Mouse (Mus musculus) CH12.LX (cell line): ENCODE measurements around the gene Gm1123. TPM values are rescaled to one million over a fixed set of nuclear protein-coding genes. Genes with fewer than 3 reads are reported as not detected.

ENCODE experiments used
- DNase-seq: peaks from one replicate; pipeline ENCODE4 v3.0.0-alpha.2; 2013; ENCODE audit errors: extremely low read depth
- H3K27ac ChIP-seq: 2 replicates; pipeline ENCODE4 v1.5.1; 2012; ENCODE audit warnings: low read depth, mild to moderate bottlenecking, control low read depth, moderate library complexity; ENCODE audit not compliant: insufficient read depth
- H3K27me3 ChIP-seq: replicated peaks from 2 replicates; pipeline ENCODE3; 2012; ENCODE audit warnings: inconsistent platforms
- H3K36me3 ChIP-seq, 2 experiments: replicated peaks in 1 of 2; 2 replicates each; pipeline versions ENCODE3 to v1.6.1; 2012; ENCODE audit warnings: inconsistent platforms in 1 of 2, low read length in 1 of 2, mild to moderate bottlenecking in 1 of 2, mixed read lengths in 1 of 2, moderate library complexity in 1 of 2; ENCODE audit not compliant: control insufficient read depth in 1 of 2, insufficient read depth in 1 of 2
- H3K4me1 ChIP-seq, 2 experiments: 2 replicates each; pipeline ENCODE4 v1.6.1; 2012; ENCODE audit warnings: inconsistent platforms in 1 of 2, moderate library complexity in 1 of 2; ENCODE audit not compliant: insufficient read depth in 2 of 2, control insufficient read depth in 1 of 2
- H3K4me2 ChIP-seq: 2 replicates; pipeline ENCODE4 v1.6.1; 2012; ENCODE audit warnings: low read depth, mild to moderate bottlenecking, control low read depth; ENCODE audit not compliant: poor library complexity, insufficient read depth, severe bottlenecking
- H3K4me3 ChIP-seq, 3 experiments: fragments of 150-350 bp in 1 of 3; sonication (generic) in 1 of 3; replicated peaks in 1 of 3; 2 replicates each; pipeline versions ENCODE3 to v1.5.1; 2011 to 2012; ENCODE audit warnings: low read depth in 2 of 3, low read length in 2 of 3, mild to moderate bottlenecking in 2 of 3, moderate library complexity in 2 of 3, control low read depth in 1 of 3, improper control_type of control experiment in 1 of 3, inconsistent platforms in 1 of 3, mixed read lengths in 1 of 3; ENCODE audit not compliant: poor library complexity in 1 of 3
- H3K79me2 ChIP-seq: replicated peaks from 2 replicates; pipeline ENCODE4 v1.6.1; 2012; ENCODE audit warnings: mild to moderate bottlenecking, moderate library complexity; ENCODE audit not compliant: control insufficient read depth, poor library complexity, insufficient read depth, severe bottlenecking; ENCODE audit errors: extremely low read depth
- H3K9ac ChIP-seq: 2 replicates; pipeline ENCODE4 v1.6.1; 2012; ENCODE audit warnings: low read depth, mild to moderate bottlenecking, control low read depth, moderate library complexity; ENCODE audit not compliant: insufficient read depth
- H3K9me3 ChIP-seq: replicated peaks from 2 replicates; pipeline ENCODE3; 2012; ENCODE audit warnings: low read length, inconsistent platforms, mixed read lengths
- CTCF ChIP-seq, 2 experiments: IDR thresholded peaks in 1 of 2; conservative IDR thresholded peaks in 1 of 2; 2 replicates each; pipeline ENCODE4 v1.5.1; 2011 to 2012; ENCODE audit warnings: low read depth in 2 of 2, low read length in 2 of 2, improper control_type of control experiment in 1 of 2, inconsistent platforms in 1 of 2, mild to moderate bottlenecking in 1 of 2, moderate library complexity in 1 of 2
- ETS1 ChIP-seq: conservative IDR thresholded peaks from 2 replicates; pipeline ENCODE4 v1.6.1; 2012; ENCODE audit warnings: low read depth, mild to moderate bottlenecking, inconsistent platforms, low read length, improper control_type of control experiment, moderate library complexity
- GABPA ChIP-seq: IDR thresholded peaks from 2 replicates; pipeline ENCODE4 v1.6.1; 2012; ENCODE audit warnings: low read depth, low read length, improper control_type of control experiment, inconsistent platforms; ENCODE audit not compliant: insufficient replicate concordance
- JUN ChIP-seq: IDR thresholded peaks from 2 replicates; pipeline ENCODE4 v1.6.1; 2011; ENCODE audit warnings: low read depth, mild to moderate bottlenecking, low read length, improper control_type of control experiment, moderate library complexity; ENCODE audit not compliant: insufficient read depth
- MAFK ChIP-seq: IDR thresholded peaks from 2 replicates; pipeline ENCODE4 v1.6.1; 2011; ENCODE audit warnings: low read length, improper control_type of control experiment; ENCODE audit not compliant: insufficient replicate concordance
- MAX ChIP-seq: IDR thresholded peaks from 2 replicates; pipeline ENCODE4 v1.6.1; 2011; ENCODE audit warnings: low read length, improper control_type of control experiment
- MEF2A ChIP-seq: IDR thresholded peaks from 2 replicates; pipeline ENCODE4 v1.6.1; 2014; ENCODE audit warnings: low read depth, mild to moderate bottlenecking, inconsistent platforms, low read length, improper control_type of control experiment, borderline replicate concordance
- MXI1 ChIP-seq: IDR thresholded peaks from 2 replicates; pipeline ENCODE4 v1.6.1; 2011; ENCODE audit warnings: mild to moderate bottlenecking, low read depth, low read length, improper control_type of control experiment
- MYC ChIP-seq: IDR thresholded peaks from 2 replicates; pipeline ENCODE4 v1.6.1; 2011; ENCODE audit warnings: low read depth, mild to moderate bottlenecking, improper control_type of control experiment, low read length
- NRF1 ChIP-seq: IDR thresholded peaks from 2 replicates; pipeline ENCODE4 v1.6.1; 2014; ENCODE audit warnings: low read depth, mild to moderate bottlenecking, inconsistent platforms, low read length, improper control_type of control experiment, moderate library complexity
- PAX5 ChIP-seq: IDR thresholded peaks from 2 replicates; pipeline ENCODE4 v1.6.1; 2012; ENCODE audit warnings: low read length, inconsistent platforms, mixed read lengths
- POLR2AphosphoS2 ChIP-seq: IDR thresholded peaks from 2 replicates; pipeline ENCODE4 v1.6.1; 2011; ENCODE audit warnings: low read depth, low read length, improper control_type of control experiment
- RCOR1 ChIP-seq: conservative IDR thresholded peaks from 2 replicates; pipeline ENCODE4 v1.6.1; 2012; ENCODE audit warnings: low read depth, mild to moderate bottlenecking, inconsistent platforms, low read length, improper control_type of control experiment
- SIN3A ChIP-seq: IDR thresholded peaks from 2 replicates; pipeline ENCODE4 v1.6.1; 2012; ENCODE audit warnings: low read length, improper control_type of control experiment, inconsistent platforms
- TBP ChIP-seq: conservative IDR thresholded peaks from 2 replicates; pipeline ENCODE4 v1.6.1; 2011; ENCODE audit warnings: low read depth, low read length, improper control_type of control experiment
- UBTF ChIP-seq: IDR thresholded peaks from 2 replicates; pipeline ENCODE4 v1.6.1; 2012; ENCODE audit warnings: low read depth, mild to moderate bottlenecking, inconsistent platforms, low read length, improper control_type of control experiment, moderate library complexity
- USF1 ChIP-seq: IDR thresholded peaks from 2 replicates; pipeline ENCODE4 v1.6.1; 2014; ENCODE audit warnings: low read depth, mild to moderate bottlenecking, inconsistent platforms, low read length, improper control_type of control experiment
- ZMIZ1 ChIP-seq: IDR thresholded peaks from 2 replicates; pipeline ENCODE4 v1.6.1; 2012; ENCODE audit warnings: low read depth, mild to moderate bottlenecking, inconsistent platforms, low read length, improper control_type of control experiment
- ZNF384 ChIP-seq: IDR thresholded peaks from 2 replicates; pipeline ENCODE4 v1.6.1; 2012; ENCODE audit warnings: low read depth, low read length, improper control_type of control experiment, inconsistent platforms
- dilution Hi-C: fragments of 300-500 bp; cut with MboI; formaldehyde crosslinking; loops from 2 replicates; pipeline ENCODE4 v1.14.3; 2020; ENCODE audit warnings: low sequenced_read_pairs; ENCODE audit not compliant: extremely low pct_unique_long_range_greater_than_20kb, extremely low pct_ligation_motif_present
- in situ Hi-C: fragments of 300-500 bp; cut with MboI; formaldehyde crosslinking; loops from 3 replicates; pipeline ENCODE4 v1.14.3; 2019; ENCODE audit warnings: low sequenced_read_pairs, low pct_ligation_motif_present, low pct_unique_long_range_greater_than_20kb, mixed read lengths
- polyA plus RNA-seq: library from polyadenylated mRNA; unstranded; fragments of >175 nt; gene quantifications from 2 replicates; pipeline ENCODE4 v1.2.1, GENCODE M21; 2012; ENCODE audit warnings: low read depth; ENCODE audit not compliant: insufficient read length
- total RNA-seq, 2 experiments: library from RNA; depleted of rRNA; stranded (reverse); fragments of 300-350 nt in 1 of 2; fragments of >200 nt in 1 of 2; gene quantifications; 2 replicates each; pipeline ENCODE4 v1.2.3; 2012 to 2014

Gene Gm1123
- total and polyA plus RNA-seq, 3 experiments: not detected

- no peak overlapping the region for H3K9ac ChIP-seq
- DNase-seq: no peak
- in situ Hi-C loops (no loop called here), dilution Hi-C loops (no loop called here)
- TF ChIP-seq MAX: no peak
- no peak for TF ChIP-seq ETS1
- no peak for TF ChIP-seq CTCF (conservative IDR thresholded peaks at IDR 0.05 in 1 of 2, IDR thresholded peaks at IDR 0.05 in 1 of 2; ENCODE audit: low read depth in 2 of 2, low read length in 2 of 2)
- no peak for TF ChIP-seq POLR2AphosphoS2
- TF ChIP-seq MAFK: no peak
- TF ChIP-seq JUN: no peak
- no peak for TF ChIP-seq MEF2A
- TF ChIP-seq USF1: no peak
- TF ChIP-seq ZMIZ1: no peak
- no peak for TF ChIP-seq PAX5
- no peak for TF ChIP-seq SIN3A
- TF ChIP-seq MXI1: no peak
- TF ChIP-seq MYC: no peak
- TF ChIP-seq GABPA: no peak
- TF ChIP-seq RCOR1: no peak
- no peak for TF ChIP-seq NRF1
- TF ChIP-seq UBTF: no peak
- peaks cover 0 to 9% of the 10 kb centered on the region in 2 experiments for H3K36me3 ChIP-seq
- no peaks in the 10 kb centered on the region for H3K27me3 ChIP-seq
- H3K4me3 ChIP-seq: no peak overlapping the region
- H3K4me2 ChIP-seq: peak overlapping the region; percentile 66
- H3K9me3 ChIP-seq: no peaks in the 10 kb centered on the region
- no peak overlapping the region for H3K27ac ChIP-seq
- no peaks in the 10 kb centered on the region for H3K79me2 ChIP-seq
- peaks cover 0 to 8% of the 10 kb centered on the region in 2 experiments; a peak in 1 of 4 replicates for H3K4me1 ChIP-seq
These were observed 25.7 kb downstream of the Gm1123 start for GRCm38 (mm10) chr9:99009898-99010199.

- no peak for DNase-seq
- no peak overlapping the region for H3K4me3 ChIP-seq
- no peaks in the 10 kb centered on the region for H3K27me3 ChIP-seq
- H3K4me1 ChIP-seq: peaks cover 0 to 8% of the 10 kb centered on the region in 2 experiments; a peak in 1 of 4 replicates
- no peak overlapping the region for H3K27ac ChIP-seq
- peaks cover 0 to 9% of the 10 kb centered on the region in 2 experiments for H3K36me3 ChIP-seq
- in situ Hi-C loops (no loop called here), dilution Hi-C loops (no loop called here)
- H3K9me3 ChIP-seq: no peaks in the 10 kb centered on the region
- peak overlapping the region; percentile 80 for H3K4me2 ChIP-seq
- H3K79me2 ChIP-seq: no peaks in the 10 kb centered on the region
- TF ChIP-seq ZNF384: peak; percentile 73
- no peak for TF ChIP-seq TBP
- H3K9ac ChIP-seq: peak overlapping the region; percentile 31; the same call in 1 of the 2 replicates
These were observed 26.2 kb downstream of the Gm1123 start for GRCm38 (mm10) chr9:99009069-99009897.
